Mouse (Mus musculus) v-Abl transformed pro-B cells (cell line): ENCODE results near the gene Abcc9.

Source experiments
- in situ Hi-C, 2 experiments: fragments of 400-800 bp; cut with MboI; formaldehyde crosslinking; loops; one replicate each; pipeline ENCODE4 v1.15.1; 2025; ENCODE audit not compliant: unreplicated experiment in 2 of 2

Abcc9 gene

GRCm38 (mm10) chr6:142701652-142702637 lies at the start of gene Abcc9:
Abcc9 (minus strand) TSS chr6:142702315.
- in situ Hi-C loops = no loop called here

GRCm38 (mm10) chr6:142751365-142751764 lies 49.2 kb upstream of the Abcc9 start:
- in situ Hi-C loops = loop anchor here (10.0 to 25.0 kb wide), 3 partner anchors 364 to 436 kb away; partner anchors contain the start of genes Golt1b (in 1 of the 2), Pyroxd1 (in 1 of the 2) and Recql (in 1 of the 2)

GRCm38 (mm10) chr6:142748057-142748708 lies 46.1 kb upstream of the Abcc9 start:
- in situ Hi-C loops = no loop called here

GRCm38 (mm10) chr6:142747165-142747564 lies 45.0 kb upstream of the Abcc9 start:
- in situ Hi-C loops = no loop called here

- in situ Hi-C loops = no loop called here
Measured at GRCm38 (mm10) chr6:142746765-142747164, 44.6 kb upstream of the Abcc9 start.

GRCm38 (mm10) chr6:142745484-142745883 lies 43.4 kb upstream of the Abcc9 start:
- in situ Hi-C loops = no loop called here

GRCm38 (mm10) chr6:142743193-142743592 lies 41.1 kb upstream of the Abcc9 start:
- in situ Hi-C loops = no loop called here

GRCm38 (mm10) chr6:142741763-142742162 lies 39.6 kb upstream of the Abcc9 start:
- in situ Hi-C loops = no loop called here

- in situ Hi-C loops = loop anchor here (5.0 kb wide), 2 partner anchors 211 to 216 kb away; no protein-coding TSS in a partner anchor
Measured at GRCm38 (mm10) chr6:142738637-142739036, 36.5 kb upstream of the Abcc9 start.

- in situ Hi-C loops = loop anchor here (5.0 kb wide), 2 partner anchors 211 to 216 kb away; no protein-coding TSS in a partner anchor
Measured at GRCm38 (mm10) chr6:142738225-142738624, 36.1 kb upstream of the Abcc9 start.

- in situ Hi-C loops = loop anchor here (5.0 kb wide), 2 partner anchors 208 to 213 kb away; no protein-coding TSS in a partner anchor
Measured at GRCm38 (mm10) chr6:142735302-142736005, 33.3 kb upstream of the Abcc9 start.

- in situ Hi-C loops = no loop called here
Measured at GRCm38 (mm10) chr6:142732567-142733290, 30.6 kb upstream of the Abcc9 start.

- in situ Hi-C loops = no loop called here
Measured at GRCm38 (mm10) chr6:142726032-142726431, 23.9 kb upstream of the Abcc9 start.

- in situ Hi-C loops = no loop called here
Measured at GRCm38 (mm10) chr6:142721731-142722130, 19.6 kb upstream of the Abcc9 start.

GRCm38 (mm10) chr6:142720641-142721040 lies 18.5 kb upstream of the Abcc9 start:
- in situ Hi-C loops = no loop called here

- in situ Hi-C loops = no loop called here
Measured at GRCm38 (mm10) chr6:142718167-142718566, 16.1 kb upstream of the Abcc9 start.

- in situ Hi-C loops = no loop called here
Measured at GRCm38 (mm10) chr6:142717186-142717585, 15.1 kb upstream of the Abcc9 start.

- in situ Hi-C loops = no loop called here
Measured at GRCm38 (mm10) chr6:142715026-142715425, 12.9 kb upstream of the Abcc9 start.

- in situ Hi-C loops = no loop called here
Measured at GRCm38 (mm10) chr6:142711106-142711505, 9.0 kb upstream of the Abcc9 start.

- in situ Hi-C loops = no loop called here
Measured at GRCm38 (mm10) chr6:142710690-142711089, 8.6 kb upstream of the Abcc9 start.
